Mouse (Mus musculus) macrophage (primary cell): Measurements from ENCODE around the gene Ptprn2. TPM values are rescaled to one million over a fixed set of nuclear protein-coding genes. Genes with fewer than 3 reads are reported as not detected.

Experiments used
- H3K27ac ChIP-seq: fragments of 350-480 bp; formaldehyde crosslinking; 2 replicates; pipeline ENCODE4 v1.9.0; 2021
- H3K36me3 ChIP-seq: fragments of 350-480 bp; formaldehyde crosslinking; 2 replicates; pipeline ENCODE4 v1.9.0; 2021; ENCODE audit errors: inconsistent target
- H3K4me3 ChIP-seq: fragments of 350-480 bp; formaldehyde crosslinking; 2 replicates; pipeline ENCODE4 v1.9.0; 2021; ENCODE audit errors: inconsistent target
- H3K79me2 ChIP-seq: fragments of 350-480 bp; formaldehyde crosslinking; 2 replicates; pipeline ENCODE4 v1.9.0; 2021; ENCODE audit errors: inconsistent target
- WGBS: methylation state at CpG from one replicate; pipeline ENCODE4 v1.1.7; 2026; ENCODE audit warnings: inconsistent platforms; ENCODE audit not compliant: missing documents; 5-methylcytosine and 5-hydroxymethylcytosine counted together
- polyA plus RNA-seq: library from polyadenylated mRNA; stranded (reverse); fragments of 250-400 nt; gene quantifications from 3 replicates; pipeline ENCODE4 v1.2.4, GENCODE M21; 2018; ENCODE audit warnings: inconsistent platforms

Ptprn2 gene
- polyA plus RNA-seq, 1 experiment from 2014 or later, result 0.06 TPM

DNA sequence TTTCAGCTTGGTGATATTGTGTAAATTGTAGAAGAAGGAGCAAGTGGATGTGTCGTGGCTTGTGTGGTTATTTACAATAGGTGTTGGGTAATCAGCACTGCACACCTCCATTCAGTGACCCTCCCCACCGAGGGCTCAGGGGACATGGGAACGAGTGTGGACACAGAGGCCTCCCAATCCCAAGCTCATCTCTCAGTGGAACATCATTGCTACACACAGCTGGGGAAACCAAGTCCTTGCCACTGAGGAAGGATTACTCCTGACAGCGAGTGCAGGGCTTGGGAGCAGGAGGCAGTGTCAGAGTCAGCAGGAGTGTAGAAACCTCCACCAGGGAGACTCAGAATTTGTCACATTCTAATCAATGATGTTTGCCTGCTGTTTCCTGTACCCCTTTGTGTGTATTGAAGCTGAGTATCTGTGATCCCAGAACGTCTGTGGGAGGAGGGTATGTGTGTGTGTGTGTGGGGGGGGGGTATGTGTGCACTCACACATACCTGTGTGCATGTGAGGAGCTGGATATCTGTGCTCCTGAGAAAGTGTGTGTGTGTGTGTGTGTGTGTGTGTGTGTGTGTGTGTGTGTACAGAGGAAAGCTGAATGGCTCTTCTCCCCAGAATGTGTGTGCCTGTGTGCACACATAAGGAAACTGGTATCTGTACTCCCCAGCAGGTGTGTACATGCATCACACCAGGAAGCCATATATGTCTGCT is 599.3 kb downstream of the Ptprn2 start:
- Histone ChIP-seq H3K27ac (no peak overlapping the region), H3K4me3 (no peak overlapping the region), H3K79me2 (no peaks in the 10 kb centered on the region), H3K36me3 (no peaks in the 10 kb centered on the region)
- 71% methylated on average over 5 of the region's 5 CpGs for WGBS

DNA sequence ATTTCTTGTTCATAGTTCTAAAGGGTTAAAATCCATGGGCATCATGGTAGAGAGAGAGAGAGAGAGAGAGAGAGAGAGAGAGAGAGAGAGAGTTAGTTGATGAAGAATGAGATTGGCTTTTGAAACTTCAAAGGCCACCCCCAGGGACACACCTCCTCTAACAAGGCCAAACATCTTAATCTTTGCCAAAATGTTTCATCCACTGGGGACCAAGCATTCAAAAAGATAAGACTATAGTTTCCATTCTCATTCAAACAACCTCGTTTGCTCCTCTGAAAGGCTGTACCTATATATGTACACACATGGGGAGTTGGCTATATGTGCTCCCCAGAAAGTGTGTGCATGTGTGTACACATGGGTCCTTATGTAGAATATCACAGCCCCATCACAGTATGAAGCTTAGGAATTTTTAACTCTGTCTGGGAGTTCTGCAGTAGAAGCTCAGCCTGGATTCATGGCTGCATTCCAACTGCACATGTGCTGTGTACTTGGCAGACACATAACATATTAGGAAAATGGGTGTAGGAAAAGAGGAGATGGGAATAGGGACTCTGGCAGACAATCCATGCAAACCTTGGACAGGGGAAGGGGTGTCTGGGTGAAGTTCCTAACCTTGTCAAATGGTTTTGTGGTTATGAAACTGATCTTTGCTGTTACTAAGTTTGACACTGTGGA is 600.3 kb downstream of the Ptprn2 start:
- Histone ChIP-seq H3K27ac (no peak overlapping the region), H3K36me3 (no peaks in the 10 kb centered on the region), H3K4me3 (no peak overlapping the region), H3K79me2 (no peaks in the 10 kb centered on the region)
- 100% methylated on average over 1 of the region's 1 CpGs for WGBS

DNA sequence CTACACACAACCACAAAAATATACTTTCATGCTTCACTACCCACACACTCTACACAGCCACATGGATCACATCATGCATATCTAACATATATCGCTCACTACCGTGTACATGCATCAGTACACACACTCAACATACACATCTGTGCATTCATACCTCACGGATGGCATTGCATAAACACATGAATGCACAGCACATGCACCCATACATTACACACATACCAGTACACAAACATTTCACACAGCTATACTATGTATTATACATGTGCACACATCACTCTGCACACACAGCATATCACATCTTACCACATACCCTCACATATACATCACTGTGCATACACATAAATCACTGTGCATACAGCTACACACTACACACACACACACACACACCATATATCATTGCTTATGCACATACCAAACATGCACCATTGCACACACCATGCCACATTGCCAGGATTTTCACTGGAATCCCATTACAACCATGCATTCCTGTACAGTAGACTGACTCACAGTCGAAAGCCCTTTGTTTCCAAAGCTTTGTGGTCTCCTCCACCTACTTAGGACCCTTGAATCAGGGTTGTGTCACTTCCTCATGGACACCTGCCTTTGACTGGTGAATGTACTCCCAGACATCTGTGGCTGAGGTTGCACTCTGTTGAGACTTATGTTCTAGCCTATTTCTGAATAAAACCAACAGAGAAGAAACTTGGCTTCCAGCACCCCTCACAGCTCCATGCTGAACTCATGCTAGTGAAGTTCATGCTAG is 607.0 kb downstream of the Ptprn2 start:
- WGBS, result 90% methylated on average over 4 of the region's 4 CpGs
- Histone ChIP-seq H3K36me3 (no peaks in the 10 kb centered on the region), H3K27ac (no peak overlapping the region), H3K79me2 (no peaks in the 10 kb centered on the region), H3K4me3 (no peak overlapping the region)

DNA sequence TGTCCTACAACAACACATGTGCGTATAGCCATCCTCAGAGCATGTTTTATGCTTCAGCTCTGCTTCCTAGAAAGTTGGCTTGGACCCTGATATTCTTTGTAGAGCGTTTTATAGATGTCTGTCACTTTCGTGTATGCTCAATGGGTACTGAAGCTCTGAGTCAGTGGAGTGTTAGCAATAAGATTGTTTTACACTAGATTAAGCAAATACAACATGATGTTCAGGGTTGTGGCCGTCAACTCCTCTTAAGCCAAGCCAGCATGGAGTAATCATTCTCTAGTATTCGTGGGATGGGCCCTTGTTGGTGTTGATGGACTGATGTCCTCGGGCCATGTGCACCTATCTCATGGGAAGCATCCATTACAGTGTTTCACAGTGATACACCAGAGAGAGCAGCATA is 610.4 kb downstream of the Ptprn2 start:
- H3K79me2 ChIP-seq, result no peaks in the 10 kb centered on the region
- no peak overlapping the region for H3K4me3 ChIP-seq
- H3K36me3 ChIP-seq, result no peaks in the 10 kb centered on the region
- H3K27ac ChIP-seq, result no peak overlapping the region
- 89% methylated on average over 6 of the region's 6 CpGs for WGBS

DNA sequence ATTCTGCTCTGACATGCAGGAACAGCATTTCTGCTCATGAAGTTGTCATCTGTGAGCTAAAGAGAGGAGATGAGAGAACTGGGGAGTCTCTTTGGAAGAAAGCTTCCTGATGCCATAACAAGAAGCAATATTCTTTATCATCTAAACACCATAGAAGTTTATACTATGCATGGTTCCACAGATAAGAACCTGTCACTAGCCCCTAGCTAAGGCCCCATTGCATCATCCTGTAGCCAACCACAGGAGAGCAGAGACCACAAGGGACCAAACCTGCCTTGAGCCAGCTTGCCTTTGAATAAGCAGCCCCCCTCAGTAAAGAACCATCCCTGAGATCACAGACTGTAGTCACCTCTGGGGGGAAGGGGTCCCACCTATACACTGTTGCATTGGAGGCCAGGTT is 612.8 kb downstream of the Ptprn2 start:
- H3K4me3 ChIP-seq, result no peak overlapping the region
- H3K36me3 ChIP-seq, result no peaks in the 10 kb centered on the region

DNA sequence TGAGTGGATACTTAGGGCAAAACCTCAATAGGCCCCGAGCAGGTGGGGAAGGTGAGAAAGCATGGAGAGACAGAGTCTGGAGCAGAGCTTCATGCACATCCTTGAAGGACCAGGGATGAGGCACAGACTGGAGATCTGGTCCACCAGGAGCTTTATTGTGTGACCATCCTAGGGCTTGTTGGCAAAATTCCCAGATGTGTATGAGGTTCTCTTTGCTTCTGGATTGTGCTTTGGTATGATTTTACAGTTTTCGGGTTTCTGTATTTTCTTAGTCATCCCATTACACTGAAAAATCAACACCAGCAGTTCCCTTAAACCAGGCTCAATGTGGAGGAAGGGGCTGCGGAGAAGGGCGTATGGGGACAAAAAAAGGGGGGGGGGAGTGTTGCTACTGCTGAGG is 621.2 kb downstream of the Ptprn2 start:
- WGBS, result 79% methylated on average over 3 of the region's 4 CpGs
- H3K27ac ChIP-seq, result no peak overlapping the region
- no peaks in the 10 kb centered on the region for H3K36me3 ChIP-seq
- H3K4me3 ChIP-seq, result no peak overlapping the region
- H3K79me2 ChIP-seq, result no peaks in the 10 kb centered on the region

More for the DNA sequence above, 612.8 kb downstream of the Ptprn2 start:
- no peaks in the 10 kb centered on the region for H3K79me2 ChIP-seq
- no peak overlapping the region for H3K27ac ChIP-seq

DNA sequence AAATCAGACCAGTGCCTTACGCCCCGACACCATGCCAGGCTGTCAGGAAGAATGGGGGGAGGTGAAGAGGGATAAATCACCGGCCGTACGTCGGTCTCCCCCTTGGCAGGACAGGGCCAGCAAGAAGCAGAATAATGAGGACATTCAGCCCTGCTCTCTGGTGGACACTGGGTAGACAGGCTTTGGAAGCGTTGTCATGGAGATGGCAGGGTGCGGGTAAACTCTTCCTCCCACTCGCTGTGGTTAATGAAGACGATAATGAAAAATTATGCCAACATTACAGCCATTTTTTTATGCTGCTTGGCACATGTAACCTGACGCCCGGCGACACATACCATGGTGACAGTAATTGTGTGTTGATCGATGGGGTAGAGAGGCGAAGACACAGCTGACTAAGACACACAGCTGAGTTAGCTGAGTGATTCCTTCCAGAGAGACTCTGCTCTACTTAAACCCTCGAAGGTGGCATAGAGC is 621.7 kb downstream of the Ptprn2 start:
- no peaks in the 10 kb centered on the region for H3K79me2 ChIP-seq
- no peak overlapping the region for H3K27ac ChIP-seq
- WGBS, result 81% methylated on average over 16 of the region's 16 CpGs
- H3K4me3 ChIP-seq, result no peak overlapping the region
- no peaks in the 10 kb centered on the region for H3K36me3 ChIP-seq

DNA sequence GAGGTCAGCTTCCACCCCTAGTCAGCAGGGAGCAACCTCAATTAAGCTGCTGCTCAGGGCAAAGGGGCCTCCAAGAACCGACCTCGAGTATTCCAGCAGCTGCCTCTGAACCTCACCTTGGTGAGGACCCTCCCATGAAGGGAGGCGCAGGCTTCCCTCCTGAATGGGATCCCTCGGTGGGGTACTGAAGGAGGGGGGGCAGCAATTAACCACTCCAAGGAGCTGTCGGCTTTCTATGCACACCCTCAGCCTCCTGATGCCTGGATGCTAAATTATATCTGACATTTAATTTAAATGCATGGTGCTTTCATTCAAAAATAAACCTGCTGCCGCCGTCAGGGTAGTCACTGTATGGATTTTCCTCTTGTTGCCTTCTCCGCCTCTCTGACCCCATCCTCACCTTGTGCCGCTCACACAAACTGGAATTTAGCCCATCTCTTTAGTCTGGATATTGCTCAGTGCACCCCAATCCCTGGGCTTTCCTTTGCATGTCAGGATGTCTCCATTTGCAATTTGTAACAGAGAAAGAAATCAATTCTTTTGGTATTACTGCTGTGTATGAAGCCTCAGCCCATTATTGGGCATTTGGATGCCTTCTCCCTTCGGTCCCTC is 629.8 kb downstream of the Ptprn2 start:
- Histone ChIP-seq H3K4me3 (no peak overlapping the region), H3K27ac (no peak overlapping the region), H3K79me2 (no peaks in the 10 kb centered on the region), H3K36me3 (no peaks in the 10 kb centered on the region)
- 71% methylated on average over 10 of the region's 10 CpGs for WGBS

DNA sequence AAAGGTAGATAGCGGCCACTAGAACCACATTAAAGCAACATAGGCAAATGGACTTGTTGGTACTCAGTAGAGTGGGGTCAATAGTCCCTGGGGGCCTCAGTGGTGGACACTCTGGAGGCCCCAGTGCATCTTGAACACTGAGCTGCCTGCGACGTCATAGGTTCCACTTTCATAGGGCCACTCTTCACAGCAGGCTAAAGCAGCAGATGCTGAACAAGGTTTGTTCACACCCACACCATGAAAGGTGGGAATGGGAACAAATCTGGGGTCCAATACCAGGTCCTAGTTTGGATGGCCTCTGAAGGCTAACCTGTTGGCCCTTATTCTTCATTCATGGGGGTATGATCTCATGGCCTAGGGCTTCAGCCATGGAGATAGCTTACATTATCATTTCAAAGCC is 641.6 kb downstream of the Ptprn2 start:
- Histone ChIP-seq H3K4me3 (no peak overlapping the region), H3K36me3 (no peaks in the 10 kb centered on the region), H3K79me2 (no peaks in the 10 kb centered on the region), H3K27ac (no peak overlapping the region)
- 94% methylated on average over 3 of the region's 3 CpGs for WGBS

DNA sequence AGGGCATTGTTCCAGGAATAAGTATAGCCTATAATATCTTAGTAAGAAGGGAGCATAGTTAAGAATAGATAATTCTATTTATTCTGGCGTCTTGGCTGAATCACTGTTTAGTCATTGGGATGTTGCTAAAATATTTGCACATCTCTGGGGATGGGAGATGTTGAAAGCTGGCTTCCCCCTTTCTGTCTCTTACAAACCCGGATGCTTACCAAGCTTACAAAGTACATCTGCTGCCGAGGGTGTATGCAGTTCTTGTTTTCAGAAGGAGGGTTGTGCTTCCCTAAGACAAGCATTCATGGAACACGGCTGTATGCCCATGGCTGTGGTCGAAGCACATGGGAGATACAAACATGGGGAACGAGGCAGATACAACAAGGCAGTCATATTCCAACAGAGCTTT is 642.0 kb downstream of the Ptprn2 start:
- Histone ChIP-seq H3K79me2 (no peaks in the 10 kb centered on the region), H3K4me3 (no peak overlapping the region), H3K27ac (no peak overlapping the region), H3K36me3 (no peaks in the 10 kb centered on the region)
- 75% methylated on average over 6 of the region's 6 CpGs for WGBS

DNA sequence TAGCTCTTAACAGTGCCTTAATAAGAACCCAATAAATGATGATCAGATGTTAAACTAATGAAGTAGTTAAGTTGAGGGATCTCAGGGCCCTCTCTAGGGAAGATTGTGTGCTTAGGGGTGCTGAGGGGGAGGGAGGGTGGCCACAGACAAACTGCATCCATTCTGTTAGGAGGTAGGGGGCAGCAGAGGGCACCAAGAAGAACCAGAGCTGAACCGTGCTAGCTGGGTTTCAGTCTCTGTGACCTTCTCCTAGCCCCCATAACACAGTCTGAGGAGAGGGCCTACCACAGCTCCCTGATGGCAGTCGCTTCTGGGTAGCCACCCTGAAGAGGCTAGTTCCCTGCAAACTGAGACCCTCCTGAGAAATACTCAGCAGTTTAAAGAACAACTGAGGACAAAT is 646.6 kb downstream of the Ptprn2 start:
- Histone ChIP-seq H3K79me2 (no peaks in the 10 kb centered on the region), H3K27ac (no peak overlapping the region), H3K4me3 (no peak overlapping the region), H3K36me3 (no peaks in the 10 kb centered on the region)
- 40% methylated on average over 1 of the region's 2 CpGs for WGBS

DNA sequence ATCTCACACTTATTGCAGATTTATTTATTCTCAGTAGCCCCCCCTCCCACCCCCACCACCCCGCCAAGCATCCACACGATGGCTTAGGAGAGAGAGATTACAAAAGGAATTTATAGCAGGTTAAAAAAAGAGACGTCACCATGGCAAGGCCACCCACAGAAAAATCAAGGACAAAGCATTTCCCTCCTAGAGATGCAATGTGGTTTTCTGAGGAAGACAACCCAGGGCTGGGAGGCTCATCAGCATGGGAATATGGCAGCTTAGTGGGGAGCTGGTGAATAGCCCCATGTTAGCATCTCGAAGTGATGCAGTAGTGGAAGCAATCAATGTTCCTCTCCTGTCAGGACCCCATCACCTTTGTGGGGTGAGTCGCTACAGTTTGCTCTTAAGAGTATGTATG is 649.7 kb downstream of the Ptprn2 start:
- Histone ChIP-seq H3K79me2 (no peaks in the 10 kb centered on the region), H3K36me3 (no peaks in the 10 kb centered on the region), H3K4me3 (no peak overlapping the region), H3K27ac (no peak overlapping the region)
- WGBS, result 85% methylated on average over 5 of the region's 5 CpGs

DNA sequence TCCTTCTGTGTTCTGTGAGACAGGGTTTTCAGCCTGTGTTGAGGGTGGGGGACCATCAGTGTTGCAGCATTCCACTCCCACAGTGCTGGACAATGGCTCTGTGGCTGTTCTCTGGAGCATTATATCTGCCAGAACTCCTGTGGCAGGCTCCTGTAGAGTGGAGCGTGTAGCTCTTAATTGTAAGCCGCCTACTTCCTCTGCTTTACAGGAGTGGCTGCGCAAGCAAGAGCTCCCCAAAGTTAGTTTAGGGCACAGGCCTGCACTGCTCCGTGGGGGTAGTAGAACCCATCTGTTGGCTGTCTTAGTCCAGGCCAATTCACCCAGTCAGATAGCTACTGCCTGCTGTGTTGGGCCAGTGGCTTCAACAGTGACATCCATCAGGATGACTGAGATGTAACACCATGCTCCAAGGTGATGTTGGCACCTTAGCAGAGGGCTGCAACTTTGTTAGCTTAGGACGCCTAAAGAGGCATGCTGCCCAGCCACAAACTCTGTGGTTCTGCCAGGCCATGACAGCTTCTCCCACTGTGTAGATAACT is 651.0 kb downstream of the Ptprn2 start:
- Histone ChIP-seq H3K4me3 (no peak overlapping the region), H3K27ac (no peak overlapping the region), H3K79me2 (no peaks in the 10 kb centered on the region), H3K36me3 (no peaks in the 10 kb centered on the region)
- WGBS, result 78% methylated on average over 5 of the region's 5 CpGs

DNA sequence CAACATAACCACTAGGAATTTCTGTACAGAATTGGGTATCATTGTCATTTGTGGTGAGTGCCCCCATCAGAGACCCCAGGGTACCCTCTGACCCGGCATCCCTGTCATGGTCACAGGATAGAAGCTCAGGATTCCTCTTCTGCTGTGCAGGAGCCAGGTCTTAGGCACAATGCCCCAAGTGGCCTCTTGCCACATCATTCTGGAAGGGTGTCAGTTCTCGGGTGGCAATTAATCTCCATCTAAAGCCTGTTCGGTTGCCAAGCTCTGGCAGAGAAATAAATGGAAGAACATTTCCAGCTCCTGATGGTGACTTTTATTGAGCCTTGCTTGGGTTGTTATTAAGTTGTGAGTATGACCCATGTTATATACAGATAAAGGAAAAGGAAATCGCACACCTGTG is 655.4 kb downstream of the Ptprn2 start:
- no peak overlapping the region for H3K27ac ChIP-seq
- 84% methylated on average over 4 of the region's 4 CpGs for WGBS
- no peak overlapping the region for H3K4me3 ChIP-seq
- H3K36me3 ChIP-seq, result no peaks in the 10 kb centered on the region
- H3K79me2 ChIP-seq, result no peaks in the 10 kb centered on the region
